Mouse (Mus musculus): ENCODE data around the gene Plk2.

GRCm38 (mm10) chr13:110412572-110413209 lies 17.8 kb downstream of the Plk2 start:
- TF ChIP-seq CTCF (conservative IDR thresholded peaks at IDR 0.05; ENCODE audit: insufficient read depth, insufficient read length, low read depth, low read length) = no peak
- TF ChIP-seq POLR2A (IDR thresholded peaks at IDR 0.05; ENCODE audit: low read depth, low read length) = no peak
